Mouse (Mus musculus): ENCODE results near the gene Ogn. TPM values are rescaled to one million over a fixed set of nuclear protein-coding genes. Genes with fewer than 3 reads are reported as not detected.

The Ogn gene
- polyA plus RNA-seq, 1 experiment from 2014 or later, result 20.3 TPM

- Histone ChIP-seq H3K9me3 (no peaks in the 10 kb centered on the region), H3K4me3 (replicated peaks) (no peak overlapping the region), H3K36me3 (no peaks in the 10 kb centered on the region), H3K27me3 (no peaks in the 10 kb centered on the region), H3K27ac (no peak overlapping the region), H3K9ac (replicated peaks) (no peak overlapping the region), H3K4me1 (replicated peaks) (no peaks in the 10 kb centered on the region), H3K4me2 (no peak overlapping the region)
- ATAC-seq (ENCODE audit: insufficient number of reproducible peaks, insufficient read depth, low FRiP score, low TSS enrichment, low read depth), result no peak
These were observed 4.2 kb upstream of the Ogn start for GRCm38 (mm10) chr13:49603603-49604002.

- H3K9ac ChIP-seq (replicated peaks), result no peak overlapping the region
- no peak overlapping the region for H3K4me2 ChIP-seq
These were observed 910 bp downstream of the Ogn start for GRCm38 (mm10) chr13:49608589-49609322.

GRCm38 (mm10) chr13:49617021-49617420, 9.2 kb downstream of the Ogn start:
- Histone ChIP-seq H3K4me2 (no peak overlapping the region), H3K9ac (replicated peaks) (no peak overlapping the region), H3K27me3 (no peaks in the 10 kb centered on the region), H3K27ac (no peak overlapping the region), H3K36me3 (no peaks in the 10 kb centered on the region), H3K4me3 (replicated peaks) (no peak overlapping the region), H3K9me3 (no peaks in the 10 kb centered on the region), H3K4me1 (replicated peaks) (no peaks in the 10 kb centered on the region)
- ATAC-seq (ENCODE audit: insufficient number of reproducible peaks, insufficient read depth, low FRiP score, low TSS enrichment, low read depth), result no peak
- WGBS, result 90% methylated on average over 3 of the region's 3 CpGs

More at GRCm38 (mm10) chr13:49608589-49609322, 910 bp downstream of the Ogn start:
- no peaks in the 10 kb centered on the region for H3K9me3 ChIP-seq
- H3K4me1 ChIP-seq (replicated peaks), result no peaks in the 10 kb centered on the region
- H3K4me3 ChIP-seq (replicated peaks), result peak overlapping the region; percentile 15; the same call in 1 of the 2 replicates
- no peaks in the 10 kb centered on the region for H3K36me3 ChIP-seq
- WGBS, result 65% methylated on average over 4 of the region's 4 CpGs
- ATAC-seq (ENCODE audit: insufficient number of reproducible peaks, insufficient read depth, low FRiP score, low TSS enrichment, low read depth), result no peak
- peak overlapping the region; percentile 42; the same call in 1 of the 2 replicates for H3K27ac ChIP-seq
- no peaks in the 10 kb centered on the region for H3K27me3 ChIP-seq

GRCm38 (mm10) chr13:49618365-49618764, 10.5 kb downstream of the Ogn start:
- Histone ChIP-seq H3K27ac (no peak overlapping the region), H3K4me2 (no peak overlapping the region), H3K9me3 (no peaks in the 10 kb centered on the region), H3K36me3 (no peaks in the 10 kb centered on the region), H3K4me1 (replicated peaks) (no peaks in the 10 kb centered on the region), H3K9ac (replicated peaks) (no peak overlapping the region), H3K4me3 (replicated peaks) (no peak overlapping the region), H3K27me3 (no peaks in the 10 kb centered on the region)
- no peak for ATAC-seq (ENCODE audit: insufficient number of reproducible peaks, insufficient read depth, low FRiP score, low TSS enrichment, low read depth)

GRCm38 (mm10) chr13:49623216-49623615, 15.4 kb downstream of the Ogn start:
- ATAC-seq (ENCODE audit: insufficient number of reproducible peaks, insufficient read depth, low FRiP score, low TSS enrichment, low read depth), result no peak
- Histone ChIP-seq H3K4me2 (no peak overlapping the region), H3K4me1 (replicated peaks) (no peaks in the 10 kb centered on the region), H3K27ac (no peak overlapping the region), H3K9me3 (no peaks in the 10 kb centered on the region), H3K27me3 (no peaks in the 10 kb centered on the region), H3K9ac (replicated peaks) (no peak overlapping the region), H3K36me3 (no peaks in the 10 kb centered on the region), H3K4me3 (replicated peaks) (no peak overlapping the region)
- 87% methylated on average over 1 of the region's 1 CpGs for WGBS

GRCm38 (mm10) chr13:49628167-49628566, 20.3 kb downstream of the Ogn start:
- no peak overlapping the region for H3K4me3 ChIP-seq (replicated peaks)
- H3K4me1 ChIP-seq (replicated peaks), result no peaks in the 10 kb centered on the region
- no peaks in the 10 kb centered on the region for H3K27me3 ChIP-seq
- ATAC-seq (ENCODE audit: insufficient number of reproducible peaks, insufficient read depth, low FRiP score, low TSS enrichment, low read depth), result no peak
- no peak overlapping the region for H3K27ac ChIP-seq
- H3K36me3 ChIP-seq, result 0 out of 2 replicates have a peak, but pooled peaks cover 3% of the 10 kb centered on the region
- no peak overlapping the region for H3K9ac ChIP-seq (replicated peaks)
- no peak overlapping the region for H3K4me2 ChIP-seq
- H3K9me3 ChIP-seq, result no peaks in the 10 kb centered on the region

GRCm38 (mm10) chr13:49629076-49629475, 21.2 kb downstream of the Ogn start:
- Histone ChIP-seq H3K27ac (no peak overlapping the region), H3K9me3 (no peaks in the 10 kb centered on the region), H3K4me2 (no peak overlapping the region), H3K36me3 (0 out of 2 replicates have a peak, but pooled peaks cover 3% of the 10 kb centered on the region), H3K4me3 (replicated peaks) (no peak overlapping the region), H3K27me3 (no peaks in the 10 kb centered on the region), H3K4me1 (replicated peaks) (no peaks in the 10 kb centered on the region), H3K9ac (replicated peaks) (no peak overlapping the region)
- WGBS, result 92% methylated on average over 2 of the region's 2 CpGs
- no peak for ATAC-seq (ENCODE audit: insufficient number of reproducible peaks, insufficient read depth, low FRiP score, low TSS enrichment, low read depth)

GRCm38 (mm10) chr13:49639965-49640364, 32.1 kb downstream of the Ogn start:
- Histone ChIP-seq H3K9me3 (no peaks in the 10 kb centered on the region), H3K9ac (replicated peaks) (no peak overlapping the region), H3K27me3 (no peaks in the 10 kb centered on the region), H3K4me2 (no peak overlapping the region), H3K36me3 (no peaks in the 10 kb centered on the region; the same call in 1 of the 2 replicates), H3K4me1 (replicated peaks) (no peaks in the 10 kb centered on the region), H3K27ac (no peak overlapping the region), H3K4me3 (replicated peaks) (no peak overlapping the region)
- 96% methylated on average over 2 of the region's 2 CpGs for WGBS
- no peak for ATAC-seq (ENCODE audit: insufficient number of reproducible peaks, insufficient read depth, low FRiP score, low TSS enrichment, low read depth)

- Histone ChIP-seq H3K9me3 (no peaks in the 10 kb centered on the region), H3K27ac (no peak overlapping the region), H3K4me3 (replicated peaks) (no peak overlapping the region), H3K36me3 (no peaks in the 10 kb centered on the region), H3K9ac (replicated peaks) (no peak overlapping the region), H3K4me2 (no peak overlapping the region), H3K4me1 (replicated peaks) (no peaks in the 10 kb centered on the region), H3K27me3 (no peaks in the 10 kb centered on the region)
- 80% methylated on average over 6 of the region's 6 CpGs for WGBS
- no peak for ATAC-seq (ENCODE audit: insufficient number of reproducible peaks, insufficient read depth, low FRiP score, low TSS enrichment, low read depth)
These were observed 34.8 kb downstream of the Ogn start for GRCm38 (mm10) chr13:49642650-49643049.

GRCm38 (mm10) chr13:49643669-49644362, 36.0 kb downstream of the Ogn start:
- Histone ChIP-seq H3K4me2 (no peak overlapping the region), H3K4me1 (replicated peaks) (no peaks in the 10 kb centered on the region), H3K27ac (no peak overlapping the region), H3K9me3 (no peaks in the 10 kb centered on the region), H3K36me3 (no peaks in the 10 kb centered on the region), H3K27me3 (no peaks in the 10 kb centered on the region), H3K4me3 (replicated peaks) (no peak overlapping the region), H3K9ac (replicated peaks) (no peak overlapping the region)
- no peak for ATAC-seq (ENCODE audit: insufficient number of reproducible peaks, insufficient read depth, low FRiP score, low TSS enrichment, low read depth)

GRCm38 (mm10) chr13:49644731-49645529, 37.1 kb downstream of the Ogn start:
- H3K27ac ChIP-seq, result no peak overlapping the region
- ATAC-seq (ENCODE audit: insufficient number of reproducible peaks, insufficient read depth, low FRiP score, low TSS enrichment, low read depth), result no peak

More at GRCm38 (mm10) chr13:49644731-49645529, 37.1 kb downstream of the Ogn start:
- 79% methylated on average over 2 of the region's 2 CpGs for WGBS
- H3K4me2 ChIP-seq, result no peak overlapping the region
- no peaks in the 10 kb centered on the region for H3K36me3 ChIP-seq
- no peaks in the 10 kb centered on the region for H3K4me1 ChIP-seq (replicated peaks)
- H3K4me3 ChIP-seq (replicated peaks), result no peak overlapping the region
- H3K9me3 ChIP-seq, result no peaks in the 10 kb centered on the region
- no peak overlapping the region for H3K9ac ChIP-seq (replicated peaks)
- H3K27me3 ChIP-seq, result no peaks in the 10 kb centered on the region

Data from limb, embryonic 12.5 days (tissue).